Mouse (Mus musculus) layer of hippocampus, adult 9-11 months (tissue): ENCODE results near the gene Eps8l3.
"Not testable (repeated sequence)": the region's sequence is repeated elsewhere in the genome, so short reads cannot be mapped to it uniquely, and the experiment has no call there.

Experiments
- DNase-seq: peaks from one replicate; pipeline ENCODE4 v3.0.0; 2022

Gene Eps8l3

GRCm38 (mm10) chr3:107853232-107854181 lies 23.5 kb upstream of the Eps8l3 start:
- DNase-seq = peak; percentile 82

- DNase-seq = peak; percentile 84
These were observed 21.7 kb upstream of the Eps8l3 start for GRCm38 (mm10) chr3:107855368-107855767.

GRCm38 (mm10) chr3:107857646-107858045 lies 19.4 kb upstream of the Eps8l3 start:
- no peak for DNase-seq

- DNase-seq = not testable (repeated sequence)
These were observed 15.5 kb upstream of the Eps8l3 start for GRCm38 (mm10) chr3:107861483-107861882.

GRCm38 (mm10) chr3:107862471-107862870 lies 14.6 kb upstream of the Eps8l3 start:
- no peak for DNase-seq

- DNase-seq = no peak
These were observed 13.6 kb upstream of the Eps8l3 start for GRCm38 (mm10) chr3:107863471-107863870.

- DNase-seq = peak; percentile 92
These were observed 13.0 kb upstream of the Eps8l3 start for GRCm38 (mm10) chr3:107863898-107864603.

- no peak for DNase-seq
These were observed 11.5 kb upstream of the Eps8l3 start for GRCm38 (mm10) chr3:107865364-107866091.

GRCm38 (mm10) chr3:107867086-107867485 lies 9.9 kb upstream of the Eps8l3 start:
- DNase-seq = peak; percentile 84

GRCm38 (mm10) chr3:107868452-107868851 lies 8.6 kb upstream of the Eps8l3 start:
- no peak for DNase-seq

GRCm38 (mm10) chr3:107869097-107869496 lies 7.9 kb upstream of the Eps8l3 start:
- peak; percentile 60 for DNase-seq

- DNase-seq = no peak
These were observed 7.1 kb upstream of the Eps8l3 start for GRCm38 (mm10) chr3:107869925-107870324.

GRCm38 (mm10) chr3:107873335-107874251 lies 3.4 kb upstream of the Eps8l3 start:
- DNase-seq = no peak

GRCm38 (mm10) chr3:107875231-107875630 lies 1.8 kb upstream of the Eps8l3 start:
- DNase-seq = no peak

GRCm38 (mm10) chr3:107877747-107878736 lies 1.0 kb downstream of the Eps8l3 start:
- DNase-seq = no peak

GRCm38 (mm10) chr3:107887674-107888495 lies 10.9 kb downstream of the Eps8l3 start:
- peak; percentile 92 for DNase-seq

GRCm38 (mm10) chr3:107889236-107889635 lies 12.2 kb downstream of the Eps8l3 start:
- not testable (repeated sequence) for DNase-seq

GRCm38 (mm10) chr3:107895194-107895719 lies 18.2 kb downstream of the Eps8l3 start:
- DNase-seq = no peak
